30 mouse cellular contexts compared by ENCODE assay signal in genomic region chr4:91596619-91597018, GRCm38 (mm10).
A peak's percentile ranks its signal among the peaks of the same experiment; 100 is the strongest.
DNase-seq lines count a peak whose midpoint lies in the region; ATAC-seq lines count a peak whose summit lies in the region.
"Had no signal": no experiment of that assay in that cellular context is flagged by ENCODE, and none has a peak within 500 bp of the region (broad histone marks: within the 10 kb centered on the region; RNA-seq: fewer than 3 reads in every experiment).

No protein-coding gene starts in this region.

- H3K27ac ChIP-seq in hindbrain, embryonic 10.5 days: no peak overlapping the region
- H3K27ac ChIP-seq in hindbrain, embryonic 14.5 days: no peak overlapping the region
- no peak overlapping the region for H3K27ac ChIP-seq in forebrain, embryonic 15.5 days (replicated peaks)
- H3K27ac ChIP-seq: embryonic facial prominence, embryonic 15.5 days; forebrain, embryonic 13.5 days; hindbrain, embryonic 12.5 days; liver, embryonic 14.5 days; midbrain, embryonic 13.5 days; neural tube, embryonic 12.5 days; stomach, postnatal 0 days had no signal

- no peaks in the 10 kb centered on the region for H3K4me1 ChIP-seq in hindbrain, embryonic 10.5 days (replicated peaks)
- no peaks in the 10 kb centered on the region for H3K4me1 ChIP-seq in hindbrain, embryonic 14.5 days (replicated peaks; ENCODE audit: control insufficient read depth, insufficient read depth, low read length)
- no peaks in the 10 kb centered on the region for H3K4me1 ChIP-seq in forebrain, embryonic 15.5 days
- H3K4me1 ChIP-seq: embryonic facial prominence, embryonic 15.5 days; forebrain, embryonic 13.5 days; hindbrain, embryonic 12.5 days; neural tube, embryonic 12.5 days had no signal

- H3K9ac ChIP-seq in hindbrain, embryonic 14.5 days: no peak overlapping the region
- no peak overlapping the region for H3K9ac ChIP-seq in forebrain, embryonic 15.5 days (replicated peaks)
- H3K9ac ChIP-seq: embryonic facial prominence, embryonic 15.5 days; forebrain, embryonic 13.5 days; hindbrain, embryonic 12.5 days; liver, embryonic 14.5 days; midbrain, embryonic 13.5 days; neural tube, embryonic 12.5 days had no signal

- no peak overlapping the region for H3K4me3 ChIP-seq in hindbrain, embryonic 10.5 days
- no peak overlapping the region for H3K4me3 ChIP-seq in hindbrain, embryonic 14.5 days (replicated peaks; ENCODE audit: low read length)
- no peak overlapping the region for H3K4me3 ChIP-seq in forebrain, embryonic 15.5 days
- H3K4me3 ChIP-seq: embryonic facial prominence, embryonic 15.5 days; forebrain, embryonic 13.5 days; hindbrain, embryonic 12.5 days; midbrain, embryonic 13.5 days; neural tube, embryonic 12.5 days had no signal

- no peaks in the 10 kb centered on the region for H3K36me3 ChIP-seq in hindbrain, embryonic 10.5 days
- no peaks in the 10 kb centered on the region for H3K36me3 ChIP-seq in hindbrain, embryonic 14.5 days (replicated peaks; ENCODE audit: control insufficient read depth, insufficient read depth)
- no peaks in the 10 kb centered on the region for H3K36me3 ChIP-seq in forebrain, embryonic 15.5 days
- H3K36me3 ChIP-seq: embryonic facial prominence, embryonic 15.5 days; G1E; hindbrain, embryonic 12.5 days; midbrain, embryonic 13.5 days; neural tube, embryonic 12.5 days had no signal

- H3K4me2 ChIP-seq in hindbrain, embryonic 14.5 days (replicated peaks): no peak overlapping the region
- no peak overlapping the region for H3K4me2 ChIP-seq in forebrain, embryonic 15.5 days (replicated peaks)
- H3K4me2 ChIP-seq: embryonic facial prominence, embryonic 15.5 days; forebrain, embryonic 13.5 days; hindbrain, embryonic 12.5 days; midbrain, embryonic 13.5 days; neural tube, embryonic 12.5 days had no signal

- H3K9me3 ChIP-seq in hindbrain, embryonic 10.5 days: no peaks in the 10 kb centered on the region
- no peaks in the 10 kb centered on the region for H3K9me3 ChIP-seq in hindbrain, embryonic 14.5 days (ENCODE audit: control insufficient read depth, low read length)
- H3K9me3 ChIP-seq in forebrain, embryonic 15.5 days: no peaks in the 10 kb centered on the region
- H3K9me3 ChIP-seq: embryonic facial prominence, embryonic 15.5 days; forebrain, embryonic 13.5 days; hindbrain, embryonic 12.5 days; midbrain, embryonic 13.5 days; neural tube, embryonic 12.5 days had no signal

- ATAC-seq in hindbrain, embryonic 14.5 days (ENCODE audit: low FRiP score): no peak
- no peak for ATAC-seq in forebrain, embryonic 15.5 days (replicated peaks)
- ATAC-seq: forebrain, embryonic 13.5 days; intestine, postnatal 0 days; midbrain, embryonic 13.5 days had no signal

- peak; percentile 19 for DNase-seq in hindbrain, embryonic 10.5 days (ENCODE audit: low spot score)
- no peak for DNase-seq in hindbrain, embryonic 14.5 days (ENCODE audit: low spot score)
- DNase-seq in 3T3-L1 (ENCODE audit: low read depth, low spot score): peak; percentile 5
- DNase-seq in embryo, embryonic 11 days: peak; percentile 14
- DNase-seq in mesoderm, embryonic 11.5 days (ENCODE audit: low read depth, low spot score): peak; percentile 14
- DNase-seq in urinary bladder, postnatal 14 days (ENCODE audit: low spot score): no peak
- DNase-seq: adrenal gland, postnatal 10 days; cerebellum, adult 18-20 months; cerebellum, postnatal 14 days; gastrocnemius, postnatal 14 days; heart, postnatal 14 days; kidney, adult 9 months; kidney, postnatal 10 days; layer of hippocampus, postnatal 36 days; left cerebral cortex, postnatal 4 days; lung, adult 2 months; lung, postnatal 10 days; right cerebral cortex, postnatal 4 days; thymus, adult 2 months; thymus, postnatal 4 days had no signal

- no peaks in the 10 kb centered on the region for H3K27me3 ChIP-seq in hindbrain, embryonic 10.5 days (ENCODE audit: insufficient read depth, poor library complexity, severe bottlenecking)
- H3K27me3 ChIP-seq in hindbrain, embryonic 14.5 days (ENCODE audit: control insufficient read depth, insufficient read depth, low read length): no peaks in the 10 kb centered on the region
- no peaks in the 10 kb centered on the region for H3K27me3 ChIP-seq in forebrain, embryonic 15.5 days
- H3K27me3 ChIP-seq: embryonic facial prominence, embryonic 15.5 days; forebrain, embryonic 13.5 days; hindbrain, embryonic 12.5 days; midbrain, embryonic 13.5 days; neural tube, embryonic 12.5 days had no signal

- WGBS in hindbrain, embryonic 10.5 days: 53% methylated on average over 6 of the region's 6 CpGs
- 54% methylated on average over 6 of the region's 6 CpGs for WGBS in hindbrain, embryonic 14.5 days
- whole genome bisulfite sequencing in forebrain, embryonic 15.5 days: 68% methylated on average over 6 of the region's 6 CpGs

Comparison
In these comparisons a context has a peak if more than half of its experiments do, and no peak if none do; other contexts are left out.
1. DNase-seq: peak in hindbrain, embryonic 10.5 days (single experiment), 3T3-L1 (single experiment), embryo, embryonic 11 days (single experiment) and mesoderm, embryonic 11.5 days (single experiment); none in hindbrain, embryonic 14.5 days (single experiment) and urinary bladder, postnatal 14 days (single experiment).